Mouse (Mus musculus): ENCODE data around the gene Prkag1. TPM values are rescaled to one million over a fixed set of nuclear protein-coding genes. Genes with fewer than 3 reads are reported as not detected.

Prkag1 gene
- polyA plus RNA-seq, 1 experiment from 2014 or later: 56.2 TPM

GRCm38 (mm10) chr15:98797835-98798492, 33.4 kb downstream of the Prkag1 start:
- Histone ChIP-seq H3K4me3 (ENCODE audit: low read depth, low read length) (no peak overlapping the region), H3K36me3 (ENCODE audit: control insufficient read depth, insufficient read depth, low read length) (no peaks in the 10 kb centered on the region), H3K27me3 (ENCODE audit: control insufficient read depth, insufficient read depth, low read length) (peaks cover 25% of the 10 kb centered on the region), H3K9ac (ENCODE audit: low read length) (no peak overlapping the region), H3K27ac (replicated peaks) (no peak overlapping the region), H3K4me1 (replicated peaks; ENCODE audit: control insufficient read depth, insufficient read depth) (no peaks in the 10 kb centered on the region), H3K9me3 (ENCODE audit: control insufficient read depth, low read length) (no peaks in the 10 kb centered on the region), H3K4me2 (replicated peaks; ENCODE audit: low read depth) (no peak overlapping the region)
- ATAC-seq (ENCODE audit: low FRiP score, low TSS enrichment) (no peak), DNase-seq (ENCODE audit: low spot score) (no peak)
- WGBS: 13% methylated on average over 28 of the region's 28 CpGs
- TF ChIP-seq CTCF (IDR thresholded peaks at IDR 0.05; ENCODE audit: low read depth) (no peak), EP300 (optimal IDR thresholded peaks at IDR 0.05) (no peak)

DNA sequence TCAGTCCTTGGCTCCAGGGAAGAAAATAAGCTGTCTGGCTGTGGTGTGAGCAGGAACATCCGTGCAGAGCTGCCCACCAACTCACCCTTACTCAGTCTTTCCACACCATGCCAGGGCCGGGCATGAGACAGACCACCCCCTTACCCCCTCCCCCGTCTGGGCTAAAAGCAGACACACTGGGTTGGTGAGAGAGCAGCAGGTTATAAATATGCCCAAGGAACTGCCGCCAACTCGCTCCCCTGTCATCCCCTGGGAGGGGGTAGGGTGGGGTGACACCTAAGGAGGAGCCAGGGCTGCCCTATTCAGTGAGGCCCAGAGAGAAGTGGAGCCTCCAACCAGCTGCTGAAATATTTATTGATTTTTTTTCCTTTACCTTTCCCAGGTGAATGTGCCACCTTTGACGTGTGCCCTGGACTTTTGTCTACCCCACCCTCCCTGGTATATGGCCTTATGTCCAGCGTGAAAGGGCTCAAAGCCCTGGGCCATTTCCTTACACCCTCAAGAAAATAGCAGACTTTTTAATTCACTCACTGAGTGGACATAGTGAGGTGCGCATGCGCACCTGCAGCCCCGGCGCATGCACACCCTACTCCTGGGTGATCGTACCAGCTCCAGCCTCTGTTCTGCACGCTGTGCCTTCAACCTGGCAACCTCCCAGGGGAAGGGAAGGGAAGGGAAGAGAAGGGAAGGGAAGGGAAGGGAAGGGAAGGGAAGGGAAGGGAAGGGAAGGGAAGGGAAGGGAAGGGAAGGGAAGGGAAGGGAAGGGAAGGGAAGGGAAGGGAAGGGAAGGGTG, 34.3 kb downstream of the Prkag1 start:
- H3K36me3 ChIP-seq (ENCODE audit: control insufficient read depth, insufficient read depth, low read length): no peaks in the 10 kb centered on the region
- H3K9me3 ChIP-seq (ENCODE audit: control insufficient read depth, low read length): no peaks in the 10 kb centered on the region
- peaks cover 29% of the 10 kb centered on the region for H3K27me3 ChIP-seq (ENCODE audit: control insufficient read depth, insufficient read depth, low read length)
- H3K4me3 ChIP-seq (ENCODE audit: low read depth, low read length): no peak overlapping the region
- ATAC-seq (ENCODE audit: low FRiP score, low TSS enrichment): peak; percentile 49; the same call in 1 of the 2 replicates
- TF ChIP-seq EP300 (optimal IDR thresholded peaks at IDR 0.05): no peak
- TF ChIP-seq CTCF (IDR thresholded peaks at IDR 0.05; ENCODE audit: low read depth): no peak
- 6% methylated on average over 13 of the region's 13 CpGs for WGBS
- DNase-seq (ENCODE audit: low spot score): no peak
- H3K9ac ChIP-seq (ENCODE audit: low read length): no peak overlapping the region
- no peak overlapping the region for H3K4me2 ChIP-seq (replicated peaks; ENCODE audit: low read depth)
- H3K4me1 ChIP-seq (replicated peaks; ENCODE audit: control insufficient read depth, insufficient read depth): no peaks in the 10 kb centered on the region
- no peak overlapping the region for H3K27ac ChIP-seq (replicated peaks)

DNA sequence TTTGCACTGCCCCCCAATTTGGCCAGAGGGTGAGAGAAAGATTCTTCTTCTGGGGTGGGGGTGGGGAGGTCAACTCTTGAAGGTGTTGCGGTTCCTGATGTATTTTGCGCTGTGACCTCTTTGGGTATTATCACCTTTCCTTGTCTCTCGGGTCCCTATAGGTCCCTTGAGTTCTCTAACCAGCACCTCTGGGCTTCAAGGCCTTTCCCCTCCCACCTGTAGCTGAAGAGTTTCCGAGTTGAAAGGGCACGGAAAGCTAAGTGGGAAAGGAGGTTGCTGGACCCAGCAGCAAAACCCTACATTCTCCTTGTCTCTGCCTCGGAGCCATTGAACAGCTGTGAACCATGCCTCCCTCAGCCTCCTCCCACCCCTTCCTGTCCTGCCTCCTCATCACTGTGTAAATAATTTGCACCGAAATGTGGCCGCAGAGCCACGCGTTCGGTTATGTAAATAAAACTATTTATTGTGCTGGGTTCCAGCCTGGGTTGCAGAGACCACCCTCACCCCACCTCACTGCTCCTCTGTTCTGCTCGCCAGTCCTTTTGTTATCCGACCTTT, 38.1 kb downstream of the Prkag1 start:
- Histone ChIP-seq H3K27me3 (ENCODE audit: control insufficient read depth, insufficient read depth, low read length) (peaks cover 39% of the 10 kb centered on the region), H3K9me3 (ENCODE audit: control insufficient read depth, low read length) (no peaks in the 10 kb centered on the region), H3K9ac (ENCODE audit: low read length) (no peak overlapping the region), H3K4me1 (replicated peaks; ENCODE audit: control insufficient read depth, insufficient read depth) (no peaks in the 10 kb centered on the region), H3K4me2 (replicated peaks; ENCODE audit: low read depth) (no peak overlapping the region; the same call in 1 of the 2 replicates), H3K27ac (replicated peaks) (no peak overlapping the region), H3K4me3 (ENCODE audit: low read depth, low read length) (peak overlapping the region; percentile 30), H3K36me3 (ENCODE audit: control insufficient read depth, insufficient read depth, low read length) (no peaks in the 10 kb centered on the region)
- DNase-seq (ENCODE audit: low spot score) (no peak), ATAC-seq (ENCODE audit: low FRiP score, low TSS enrichment) (no peak)
- TF ChIP-seq EP300 (optimal IDR thresholded peaks at IDR 0.05) (no peak), CTCF (IDR thresholded peaks at IDR 0.05; ENCODE audit: low read depth) (no peak)
- 4% methylated on average over 13 of the region's 13 CpGs for WGBS

- WGBS: under 1% methylated on average over 74 of the region's 75 CpGs
- Histone ChIP-seq H3K4me1 (replicated peaks; ENCODE audit: control insufficient read depth, insufficient read depth) (no peaks in the 10 kb centered on the region), H3K9ac (ENCODE audit: low read length) (no peak overlapping the region), H3K4me2 (replicated peaks; ENCODE audit: low read depth) (peak overlapping the region; percentile 20; the same call in 1 of the 2 replicates), H3K9me3 (ENCODE audit: control insufficient read depth, low read length) (no peaks in the 10 kb centered on the region), H3K27me3 (ENCODE audit: control insufficient read depth, insufficient read depth, low read length) (peaks cover 39% of the 10 kb centered on the region), H3K27ac (replicated peaks) (no peak overlapping the region), H3K36me3 (ENCODE audit: control insufficient read depth, insufficient read depth, low read length) (no peaks in the 10 kb centered on the region), H3K4me3 (ENCODE audit: low read depth, low read length) (peak overlapping the region; percentile 30)
- DNase-seq (ENCODE audit: low spot score) (no peak), ATAC-seq (ENCODE audit: low FRiP score, low TSS enrichment) (0 out of 2 replicates have a peak, but pooled peaks have one; percentile 13)
- TF ChIP-seq EP300 (optimal IDR thresholded peaks at IDR 0.05) (no peak), CTCF (IDR thresholded peaks at IDR 0.05; ENCODE audit: low read depth) (no peak)
Observed at GRCm38 (mm10) chr15:98792233-98793020, 38.9 kb downstream of the Prkag1 start.

DNA sequence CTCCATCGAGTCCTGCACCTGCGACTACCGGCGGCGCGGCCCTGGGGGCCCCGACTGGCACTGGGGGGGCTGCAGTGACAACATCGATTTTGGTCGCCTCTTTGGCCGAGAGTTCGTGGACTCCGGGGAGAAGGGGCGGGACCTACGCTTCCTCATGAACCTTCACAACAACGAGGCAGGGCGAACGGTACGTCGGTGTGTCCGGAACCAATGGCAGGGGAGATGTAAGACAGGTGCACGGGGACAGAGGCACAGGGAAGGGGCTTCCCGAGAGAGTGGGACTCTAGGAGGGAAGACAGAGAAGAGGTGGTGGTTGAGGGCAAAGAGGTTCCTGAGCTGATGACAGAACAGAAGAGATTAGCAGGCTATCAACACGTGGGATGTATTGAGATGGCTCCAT, 39.5 kb downstream of the Prkag1 start:
- ATAC-seq (ENCODE audit: low FRiP score, low TSS enrichment) (no peak), DNase-seq (ENCODE audit: low spot score) (no peak)
- Histone ChIP-seq H3K4me1 (replicated peaks; ENCODE audit: control insufficient read depth, insufficient read depth) (no peaks in the 10 kb centered on the region), H3K4me2 (replicated peaks; ENCODE audit: low read depth) (no peak overlapping the region), H3K4me3 (ENCODE audit: low read depth, low read length) (peak overlapping the region; percentile 30; the same call in 1 of the 2 replicates), H3K27ac (replicated peaks) (no peak overlapping the region), H3K36me3 (ENCODE audit: control insufficient read depth, insufficient read depth, low read length) (no peaks in the 10 kb centered on the region), H3K27me3 (ENCODE audit: control insufficient read depth, insufficient read depth, low read length) (peaks cover 38% of the 10 kb centered on the region), H3K9ac (ENCODE audit: low read length) (no peak overlapping the region), H3K9me3 (ENCODE audit: control insufficient read depth, low read length) (no peaks in the 10 kb centered on the region)
- TF ChIP-seq EP300 (optimal IDR thresholded peaks at IDR 0.05) (no peak), CTCF (IDR thresholded peaks at IDR 0.05; ENCODE audit: low read depth) (no peak)
- 2% methylated on average over 23 of the region's 23 CpGs for WGBS

All from stomach, postnatal 0 days (tissue).